Mouse (Mus musculus) embryonic stem cell, embryonic (primary cell): ENCODE results near the gene Piezo1.

Experiments
- CTCF ChIA-PET, 4 experiments: fragments of 300-600 bp in 2 of 4; fragments of 350-600 bp in 2 of 4; sonication (Branson Sonifier 250); formaldehyde crosslinking; loops; one replicate each; lab custom pipeline; 2022; ENCODE audit warnings: inconsistent platforms in 2 of 4; lab: Charles Lee
- POLR2A ChIA-PET, 4 experiments: fragments of 300-600 bp in 2 of 4; fragments of 350-600 bp in 2 of 4; sonication (Branson Sonifier 250); formaldehyde crosslinking; loops; one replicate each; lab custom pipeline; 2022; ENCODE audit warnings: antibody characterized with exemption in 4 of 4, inconsistent platforms in 1 of 4; lab: Charles Lee

Gene Piezo1

GRCm38 (mm10) chr8:122470691-122471090 is 80.4 kb downstream of the Piezo1 start:
- ChIA-PET POLR2A (interaction anchor here in 3 of 4 experiments (0.6 to 2.8 kb wide), 5 partner anchors 27 to 520 kb away, joined by 3 to 12 read pairs (median 3); partner anchors contain the start of gene Mvd (in 1 of the 3)), CTCF (no interaction called here)

DNA sequence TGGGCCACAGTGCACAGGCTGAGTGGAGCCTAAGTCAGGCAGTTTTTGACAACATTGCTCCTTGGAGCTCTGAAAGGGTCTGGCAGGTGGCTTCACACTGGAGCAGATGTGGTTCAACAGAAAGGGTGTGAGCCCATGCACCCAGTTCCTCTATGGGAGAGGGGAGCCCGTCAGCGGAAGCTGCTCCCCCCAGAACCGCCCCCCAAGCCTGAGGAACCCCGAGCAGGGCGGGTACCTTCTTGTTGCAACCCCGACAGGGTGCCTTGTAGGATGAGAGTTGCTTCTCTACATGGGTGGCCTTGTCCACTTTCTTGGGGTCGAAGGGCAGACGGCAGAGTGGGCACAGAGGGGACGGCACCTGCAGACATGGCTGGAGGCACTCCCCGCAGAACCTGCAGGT is 81.2 kb downstream of the Piezo1 start:
- ChIA-PET CTCF (no interaction called here), POLR2A (interaction anchor here in 1 of 4 experiments (0.8 to 2.8 kb wide), 5 partner anchors 10 to 519 kb away, joined by 3 to 12 read pairs (median 5); partner anchors contain the start of genes Cyba, Mvd and Snai3)

- ChIA-PET POLR2A (interaction anchor here in 2 of 4 experiments (0.7 to 2.8 kb wide), 6 partner anchors 9 to 519 kb away, joined by 3 to 12 read pairs (median 4); partner anchors contain the start of genes Cyba (in 1 of the 2), Mvd (in 1 of the 2) and Snai3 (in 1 of the 2)), CTCF (interaction anchor here in 1 of 4 experiments (0.5 kb wide), 1 partner anchor 546 kb away, joined by 12 read pairs; no protein-coding TSS in a partner anchor)
These were observed 81.7 kb downstream of the Piezo1 start for GRCm38 (mm10) chr8:122469407-122469806.

DNA sequence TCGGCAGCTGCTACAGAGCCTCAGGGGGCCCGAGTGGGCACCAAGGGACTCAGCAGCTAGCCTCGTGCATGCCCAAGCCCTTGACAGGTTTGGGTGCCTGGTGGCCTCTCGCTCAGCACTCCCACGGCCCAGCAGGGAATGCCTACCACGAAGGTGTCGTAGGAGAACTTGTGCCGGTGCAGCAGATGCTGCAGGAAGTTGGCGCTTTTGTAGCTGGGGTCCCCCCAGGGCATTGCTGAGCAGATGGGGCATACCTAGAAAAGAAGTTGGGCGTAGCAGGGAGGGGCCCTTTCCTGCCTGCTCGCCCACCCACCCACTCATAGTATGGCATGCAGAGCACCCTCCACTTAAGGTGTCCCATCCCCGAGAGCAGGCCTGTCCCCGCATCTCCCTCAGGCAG is 83.3 kb downstream of the Piezo1 start:
- POLR2A ChIA-PET = interaction anchor here in 1 of 4 experiments (1.2 kb wide), 1 partner anchor 89 kb away, joined by 3 read pairs; no protein-coding TSS in a partner anchor
- CTCF ChIA-PET = no interaction called here

- CTCF ChIA-PET = no interaction called here
These were observed 86.1 kb downstream of the Piezo1 start for GRCm38 (mm10) chr8:122464985-122465384.

DNA sequence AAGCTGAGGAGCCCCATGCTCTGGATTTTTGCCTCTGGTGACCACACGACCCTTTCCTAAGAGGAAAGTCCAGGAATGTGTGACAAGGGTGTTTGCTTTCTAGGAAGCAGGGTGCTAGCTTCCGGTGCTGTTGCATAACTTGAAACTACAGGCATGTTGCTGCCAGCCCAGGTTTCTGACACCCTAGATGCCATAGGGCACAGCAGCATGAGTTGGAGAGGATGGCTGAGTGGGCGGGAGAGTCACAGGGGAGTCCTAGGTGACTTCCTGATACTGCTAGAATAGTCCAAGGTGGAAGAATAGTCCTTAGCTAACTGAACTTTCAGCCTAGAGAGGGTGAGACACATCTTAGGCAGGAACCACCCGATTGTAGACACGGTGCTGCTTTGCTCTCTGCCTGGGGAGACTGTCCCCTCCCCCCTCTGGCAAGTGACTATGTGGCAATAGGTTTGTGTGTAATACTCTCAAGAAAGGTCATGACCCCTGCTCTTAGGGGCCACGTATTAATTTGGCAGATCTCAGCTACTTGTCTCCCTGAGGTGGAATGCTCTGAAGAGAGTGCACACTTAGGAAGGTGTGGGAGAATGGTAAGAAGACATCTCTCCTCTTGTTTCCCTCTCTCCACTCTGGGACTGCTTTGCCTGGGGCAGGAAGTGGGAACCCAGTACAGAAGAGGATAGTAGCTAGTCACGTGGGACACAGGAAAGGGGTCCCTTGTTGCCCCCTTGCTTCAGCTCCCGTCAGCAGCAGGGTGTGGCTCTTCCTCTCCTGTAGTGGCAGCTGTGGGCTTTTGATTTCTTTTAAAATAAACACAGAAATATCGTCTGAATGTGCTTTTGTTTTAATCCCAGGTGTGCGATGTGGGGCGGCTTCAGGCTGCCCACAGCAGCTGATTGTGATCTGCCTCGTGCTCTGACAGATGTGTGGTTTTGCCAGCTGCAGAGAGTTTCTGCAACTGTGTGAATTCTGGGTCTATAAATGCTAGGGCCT is 87.2 kb downstream of the Piezo1 start:
- CTCF ChIA-PET = interaction anchor here in 1 of 4 experiments (0.7 kb wide), 1 partner anchor 22 kb away, joined by 3 read pairs; no protein-coding TSS in a partner anchor

More at GRCm38 (mm10) chr8:122464985-122465384, 86.1 kb downstream of the Piezo1 start:
- POLR2A ChIA-PET = interaction anchor here in 2 of 4 experiments (0.6 to 6.8 kb wide), 8 partner anchors 10 to 359 kb away, joined by 3 to 91 read pairs (median 5); partner anchors contain the start of gene Mvd (in 2 of the 2)

DNA sequence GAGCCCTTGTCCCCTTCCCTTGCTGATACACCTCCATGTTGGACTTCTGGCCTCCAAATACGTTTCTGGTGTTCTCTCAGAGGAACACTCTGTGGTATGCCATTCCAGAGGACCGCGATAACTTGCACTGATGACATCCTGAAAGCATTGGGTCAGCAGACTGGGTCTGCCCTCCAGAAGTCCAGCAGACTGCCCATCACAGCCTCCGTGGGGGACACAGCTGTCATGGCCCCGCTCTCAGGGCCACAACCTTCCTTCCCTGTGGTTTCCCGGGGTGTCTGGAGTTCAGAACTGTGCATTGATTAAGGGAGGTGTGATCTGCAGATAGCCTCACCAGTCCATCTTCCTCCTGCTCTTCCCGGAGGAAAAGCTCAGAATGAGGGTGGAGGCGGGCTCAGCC is 88.6 kb downstream of the Piezo1 start:
- ChIA-PET POLR2A (interaction anchor here in 2 of 4 experiments (0.6 to 6.8 kb wide), 7 partner anchors 9 to 511 kb away, joined by 3 to 91 read pairs (median 4); partner anchors contain the start of genes Mvd (in 2 of the 2) and Cyba (in 1 of the 2)), CTCF (interaction anchor here in 2 of 4 experiments (0.6 to 1.0 kb wide), 2 partner anchors 155 to 193 kb away, joined by 3 read pairs; no protein-coding TSS in a partner anchor)

More for the DNA sequence above, 87.2 kb downstream of the Piezo1 start:
- POLR2A ChIA-PET = interaction anchor here in 3 of 4 experiments (0.7 to 6.8 kb wide), 8 partner anchors 11 to 216 kb away, joined by 3 to 91 read pairs (median 6); partner anchors contain the start of genes Mvd (in 2 of the 3) and Cyba (in 1 of the 3)

DNA sequence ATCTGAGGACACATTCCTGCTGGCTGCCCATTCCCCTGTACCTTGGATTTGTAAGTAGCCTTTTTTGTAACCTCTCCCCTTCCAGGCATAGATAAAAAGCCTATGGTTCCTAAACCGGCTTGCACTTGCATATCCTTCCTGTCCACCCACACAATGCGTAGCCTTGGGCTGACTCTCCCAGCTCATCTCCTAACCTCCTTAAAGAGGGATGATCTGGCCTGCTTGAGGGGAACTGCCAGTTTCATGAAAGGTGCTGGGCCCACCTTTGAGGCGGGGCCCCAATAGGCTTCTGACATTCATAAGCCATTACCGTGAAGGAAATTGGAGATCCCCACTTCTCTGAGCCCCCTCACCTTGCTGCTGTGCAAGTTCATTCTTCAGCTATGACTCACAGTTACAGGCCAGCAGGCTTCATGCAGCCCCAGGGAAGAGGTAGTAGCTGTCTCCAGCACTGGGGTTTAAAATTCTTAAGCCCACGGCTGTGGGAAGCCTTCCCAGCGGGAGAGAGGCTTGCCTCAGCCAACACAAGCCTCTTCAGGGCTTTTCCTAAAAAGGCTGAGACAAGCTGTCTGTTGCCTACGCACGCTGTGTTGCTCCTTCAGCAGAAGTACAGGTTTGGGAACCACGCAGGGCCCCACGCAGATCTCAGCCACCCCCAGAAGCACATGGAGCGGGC is 89.5 kb downstream of the Piezo1 start:
- ChIA-PET POLR2A (interaction anchor here in 2 of 4 experiments (0.7 to 6.8 kb wide), 13 partner anchors 8 to 178 kb away, joined by 3 to 91 read pairs (median 4); partner anchors contain the start of genes Mvd (in 2 of the 2), Cdt1 (in 1 of the 2) and Cyba (in 1 of the 2)), CTCF (interaction anchor here in 3 of 4 experiments (0.5 to 1.0 kb wide), 3 partner anchors 13 to 192 kb away, joined by 3 to 8 read pairs (median 3); no protein-coding TSS in a partner anchor)

DNA sequence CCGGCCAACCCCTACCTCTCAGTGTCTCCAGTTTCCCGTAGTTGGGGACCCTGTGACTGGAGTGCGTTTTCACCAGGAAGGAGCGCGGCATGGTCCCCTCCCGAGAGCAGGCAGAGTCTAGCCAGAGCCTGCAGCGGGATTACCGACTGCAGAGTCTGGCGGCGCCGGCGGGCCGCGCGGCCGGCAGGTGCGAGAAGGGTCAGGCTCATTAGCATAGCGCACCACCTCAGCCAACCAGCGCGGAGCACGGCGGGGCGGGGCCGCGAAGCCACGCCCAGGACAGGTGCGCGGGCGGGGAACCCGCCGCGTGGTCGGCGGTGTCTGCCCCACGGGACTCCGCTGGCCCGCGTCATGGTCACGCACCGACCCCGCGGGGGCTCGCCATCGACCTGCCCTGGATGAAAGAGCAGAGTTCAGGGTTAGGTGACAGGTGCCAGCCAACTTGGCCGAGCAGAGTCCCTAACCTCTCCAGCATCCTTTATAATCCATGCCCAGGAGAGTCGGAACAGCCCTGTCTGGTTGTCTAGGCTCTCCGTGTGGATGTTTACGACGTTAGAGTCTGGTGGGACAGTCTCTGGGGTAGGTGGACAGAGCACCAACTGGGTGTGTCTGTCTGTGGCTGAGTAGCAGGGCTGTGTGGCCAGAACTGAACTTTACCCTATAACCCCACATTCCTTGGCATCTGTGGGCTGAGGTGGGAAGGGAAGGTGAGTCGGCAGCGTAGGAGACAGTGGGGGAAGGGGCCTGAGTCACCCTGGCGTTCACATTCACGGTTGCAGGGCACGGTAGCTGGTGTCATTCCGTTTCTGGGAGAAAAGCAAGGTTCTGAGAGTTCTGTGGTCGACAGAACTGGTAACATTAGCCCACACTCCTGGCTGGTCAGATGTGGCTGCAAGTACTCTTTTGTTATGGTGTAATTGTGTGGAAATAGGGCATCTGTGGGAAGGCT is 90.3 kb downstream of the Piezo1 start, which contains the start of gene Snai3:
Snai3 (minus strand) TSS at position 210 of the 949 bp plus-strand sequence.
- ChIA-PET POLR2A (interaction anchor here in 3 of 4 experiments (0.6 to 6.8 kb wide), 36 partner anchors 8 to 511 kb away, joined by 3 to 91 read pairs (median 3); partner anchors contain the start of genes Mvd (in 2 of the 3), Cdt1 (in 1 of the 3), Cyba (in 1 of the 3) and Galns (in 1 of the 3)), CTCF (interaction anchor here (0.6 to 1.8 kb wide), 13 partner anchors 8 to 1342 kb away, joined by 3 to 31 read pairs (median 3); partner anchors contain the start of gene Mvd (in 2 of the 4))

DNA sequence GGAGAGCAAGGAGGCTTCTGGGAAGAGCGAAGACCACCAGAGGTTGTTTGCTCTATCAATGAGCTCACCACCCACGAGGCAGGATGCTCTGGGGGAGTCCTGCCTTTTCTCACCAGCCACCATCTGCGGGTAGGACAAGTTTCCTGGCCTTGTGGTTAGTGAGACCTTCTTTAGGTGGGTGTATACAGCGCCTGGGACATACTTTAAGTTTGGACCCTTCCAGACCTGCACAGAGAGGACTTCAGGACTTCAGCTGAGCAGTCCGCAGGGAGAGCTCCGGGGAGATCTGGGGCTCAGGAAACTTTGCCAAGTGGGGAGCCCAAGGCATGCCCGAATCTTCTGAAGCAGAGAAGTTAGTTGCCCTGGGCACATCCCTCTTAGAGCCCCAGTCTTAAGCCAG is 91.1 kb downstream of the Piezo1 start:
- CTCF ChIA-PET = interaction anchor here (0.5 to 1.8 kb wide), 16 partner anchors 9 to 1343 kb away, joined by 3 to 31 read pairs (median 4); partner anchors contain the start of gene Mvd (in 2 of the 4)
- POLR2A ChIA-PET = interaction anchor here in 3 of 4 experiments (0.6 to 6.8 kb wide), 25 partner anchors 9 to 510 kb away, joined by 3 to 91 read pairs (median 3); partner anchors contain the start of genes Mvd (in 2 of the 3), Cyba (in 1 of the 3), Galns (in 1 of the 3) and Zfpm1 (in 1 of the 3)

DNA sequence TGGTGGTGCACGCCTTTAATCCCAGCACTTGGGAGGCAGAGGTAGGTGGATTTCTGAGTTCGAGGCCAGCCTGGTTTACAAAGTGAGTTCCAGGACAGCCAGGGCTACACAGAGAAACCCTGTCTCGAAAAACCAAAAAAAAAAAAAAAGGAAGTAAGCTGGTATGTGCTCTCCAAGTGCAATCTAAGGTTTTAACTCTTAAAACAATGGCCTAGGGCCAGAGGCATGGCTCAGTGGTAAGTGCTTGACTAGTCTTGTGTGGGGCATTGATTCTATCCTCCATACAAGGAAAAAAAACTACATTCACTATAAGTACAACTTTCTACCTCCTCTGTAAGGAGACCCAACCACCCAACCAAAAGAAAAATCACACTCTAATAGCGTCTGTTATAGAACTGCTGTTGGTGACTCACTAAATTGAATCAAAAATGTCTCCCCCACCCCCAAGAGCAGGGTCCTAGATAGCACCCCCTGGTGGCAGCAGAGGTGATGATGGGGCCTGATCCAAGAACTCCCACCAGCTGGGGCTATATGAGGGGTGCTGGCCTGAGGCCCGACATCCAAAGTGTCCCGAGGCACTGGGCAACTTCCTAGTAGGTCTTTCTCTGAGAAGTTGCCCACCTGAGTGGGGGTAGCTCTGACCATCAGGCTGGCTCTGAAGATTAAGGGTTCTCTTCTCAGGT is 91.8 kb downstream of the Piezo1 start:
- ChIA-PET CTCF (interaction anchor here (0.5 to 1.8 kb wide), 10 partner anchors 10 to 1069 kb away, joined by 3 to 31 read pairs (median 4); partner anchors contain the start of gene Mvd (in 2 of the 4)), POLR2A (interaction anchor here in 3 of 4 experiments (0.7 to 6.8 kb wide), 21 partner anchors 10 to 509 kb away, joined by 3 to 91 read pairs (median 3); partner anchors contain the start of genes Cyba (in 1 of the 3), Galns (in 1 of the 3), Mvd (in 1 of the 3) and Zfpm1 (in 1 of the 3))

GRCm38 (mm10) chr8:122457171-122457570 is 94.0 kb downstream of the Piezo1 start:
- ChIA-PET CTCF (interaction anchor here in 1 of 4 experiments (0.7 to 0.9 kb wide), 2 partner anchors 14 to 101 kb away, joined by 3 to 4 read pairs; partner anchors contain the start of gene Mvd), POLR2A (interaction anchor here in 2 of 4 experiments (1.0 to 2.5 kb wide), 5 partner anchors 14 to 66 kb away, joined by 3 to 9 read pairs (median 8); partner anchors contain the start of gene Mvd (in 2 of the 2))

DNA sequence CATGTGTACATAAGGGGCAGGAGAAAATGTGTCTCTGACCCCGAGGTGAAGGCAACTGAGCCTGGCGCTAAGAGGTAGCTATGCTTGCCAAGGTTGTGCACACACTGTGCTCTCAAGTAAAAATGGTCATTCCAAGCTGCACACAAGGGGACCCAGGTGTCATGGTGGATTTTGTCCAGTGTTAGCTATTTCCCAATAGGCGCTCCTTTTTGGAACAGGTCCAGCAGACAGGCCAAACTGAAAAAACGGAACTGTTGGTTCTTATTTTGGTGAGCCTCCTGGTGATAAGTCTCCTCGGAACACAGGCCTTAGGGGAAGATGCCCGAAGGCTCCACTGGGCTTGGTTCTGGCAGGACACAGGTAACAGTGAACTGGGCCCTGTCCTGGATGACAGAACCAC is 96.7 kb downstream of the Piezo1 start:
- CTCF ChIA-PET = no interaction called here

GRCm38 (mm10) chr8:122452154-122452553 is 99.0 kb downstream of the Piezo1 start:
- CTCF ChIA-PET = interaction anchor here in 2 of 4 experiments (0.7 kb wide), 2 partner anchors 302 to 768 kb away, joined by 4 to 5 read pairs; no protein-coding TSS in a partner anchor

More for the DNA sequence above, 96.7 kb downstream of the Piezo1 start:
- POLR2A ChIA-PET = interaction anchor here in 1 of 4 experiments (1.0 to 1.6 kb wide), 2 partner anchors 10 to 11 kb away, joined by 3 to 5 read pairs; partner anchors contain the start of gene Mvd

More at GRCm38 (mm10) chr8:122452154-122452553, 99.0 kb downstream of the Piezo1 start:
- POLR2A ChIA-PET = interaction anchor here in 3 of 4 experiments (0.7 to 1.5 kb wide), 5 partner anchors 9 to 133 kb away, joined by 3 to 4 read pairs (median 3); partner anchors contain the start of gene Mvd (in 3 of the 3)
